Mouse (Mus musculus) kidney, adult 2 months (tissue): ENCODE results near the gene Bsn. TPM values are rescaled to one million over a fixed set of nuclear protein-coding genes. Genes with fewer than 3 reads are reported as not detected.

Experiments
- DNase-seq: peaks from one replicate; pipeline ENCODE4 v3.0.0; 2021
- H3K27ac ChIP-seq: fragments of 200-500 bp; 2 replicates; pipeline ENCODE4 v1.5.1; 2012; ENCODE audit warnings: low read depth, low read length, control low read depth, inconsistent platforms; ENCODE audit not compliant: insufficient read depth
- H3K27me3 ChIP-seq: fragments of 200-500 bp; replicated peaks from 2 replicates; pipeline ENCODE4 v1.6.1; 2012; ENCODE audit warnings: mild to moderate bottlenecking, moderate library complexity, low read length, inconsistent platforms; ENCODE audit not compliant: control insufficient read depth, insufficient read depth
- H3K36me3 ChIP-seq: fragments of 200-500 bp; 2 replicates; pipeline ENCODE4 v1.6.1; 2012; ENCODE audit warnings: mild to moderate bottlenecking, moderate library complexity, low read length, inconsistent platforms; ENCODE audit not compliant: control insufficient read depth, insufficient read depth
- H3K4me1 ChIP-seq: fragments of 200-500 bp; 2 replicates; pipeline ENCODE4 v1.6.1; 2011; ENCODE audit warnings: low read length; ENCODE audit not compliant: control insufficient read depth, insufficient read depth
- H3K4me3 ChIP-seq: fragments of 200-500 bp; 2 replicates; pipeline ENCODE4 v1.5.1; 2011; ENCODE audit warnings: mild to moderate bottlenecking, low read depth, low read length, control low read depth; ENCODE audit not compliant: insufficient read depth
- CTCF ChIP-seq: fragments of 200-500 bp; conservative IDR thresholded peaks from 2 replicates; pipeline ENCODE4 v1.5.1; 2011; ENCODE audit warnings: low read depth, mild to moderate bottlenecking, control low read depth, low read length, moderate library complexity, mixed read lengths; ENCODE audit not compliant: insufficient read depth, insufficient read length
- POLR2A ChIP-seq: fragments of 200-500 bp; IDR thresholded peaks from one replicate; pipeline ENCODE4 v1.6.1; 2011; ENCODE audit warnings: low read depth, low read length, control low read depth
- WGBS: fragments of 180-500 bp; shearing (Covaris S2); methylation state at CpG from one replicate; pipeline ENCODE4 v1.1.7; 2018; 5-methylcytosine and 5-hydroxymethylcytosine counted together
- polyA plus RNA-seq: library from polyadenylated mRNA; depleted of rRNA; stranded (reverse); fragments of >200 nt; gene quantifications from 2 replicates; pipeline ENCODE4 v1.2.3, GENCODE M21; 2012

Gene Bsn
- polyA plus RNA-seq, 1 experiment, result 0.17 TPM

- 82% methylated on average over 12 of the region's 12 CpGs for WGBS
- no peaks in the 10 kb centered on the region for H3K4me1 ChIP-seq
- no peak overlapping the region for H3K27ac ChIP-seq
- H3K27me3 ChIP-seq, result no peaks in the 10 kb centered on the region
- TF ChIP-seq POLR2A (no peak), CTCF (no peak)
- H3K36me3 ChIP-seq, result no peaks in the 10 kb centered on the region
- no peak overlapping the region for H3K4me3 ChIP-seq
- no peak for DNase-seq
These were observed 126.8 kb downstream of the Bsn start for GRCm38 (mm10) chr9:108063361-108063760.

DNA sequence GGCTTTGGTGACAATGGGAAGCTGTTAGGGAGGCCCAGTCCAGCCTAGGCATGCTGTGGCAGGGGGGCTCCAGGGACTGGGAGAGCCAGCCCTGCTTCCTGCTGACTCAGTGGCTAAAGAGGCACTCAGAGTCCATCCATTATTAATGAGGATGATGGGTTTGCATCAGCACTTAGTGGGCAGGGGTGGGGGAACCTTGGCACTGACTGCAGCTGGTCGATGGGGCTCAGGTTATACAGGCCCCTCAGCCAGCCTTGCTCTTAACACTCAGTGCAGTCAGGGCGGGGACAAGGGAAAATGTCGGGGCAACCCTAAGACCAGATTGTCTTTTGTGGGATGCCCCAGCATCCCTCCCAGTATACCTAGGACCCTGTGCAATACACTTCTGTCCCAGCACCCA is 128.0 kb downstream of the Bsn start:
- Histone ChIP-seq H3K27ac (no peak overlapping the region), H3K27me3 (no peaks in the 10 kb centered on the region), H3K4me3 (no peak overlapping the region), H3K36me3 (no peaks in the 10 kb centered on the region), H3K4me1 (no peaks in the 10 kb centered on the region)
- 92% methylated on average over 3 of the region's 3 CpGs for WGBS
- TF ChIP-seq CTCF (no peak), POLR2A (no peak)
- no peak for DNase-seq

GRCm38 (mm10) chr9:108058291-108058690 is 131.9 kb downstream of the Bsn start:
- Histone ChIP-seq H3K4me3 (no peak overlapping the region), H3K36me3 (peaks cover 3% of the 10 kb centered on the region), H3K27me3 (no peaks in the 10 kb centered on the region), H3K27ac (no peak overlapping the region), H3K4me1 (0 out of 2 replicates have a peak, but pooled peaks cover under 1% of the 10 kb centered on the region)
- DNase-seq, result no peak
- TF ChIP-seq CTCF (no peak), POLR2A (no peak)
- WGBS, result 96% methylated on average over 9 of the region's 9 CpGs

DNA sequence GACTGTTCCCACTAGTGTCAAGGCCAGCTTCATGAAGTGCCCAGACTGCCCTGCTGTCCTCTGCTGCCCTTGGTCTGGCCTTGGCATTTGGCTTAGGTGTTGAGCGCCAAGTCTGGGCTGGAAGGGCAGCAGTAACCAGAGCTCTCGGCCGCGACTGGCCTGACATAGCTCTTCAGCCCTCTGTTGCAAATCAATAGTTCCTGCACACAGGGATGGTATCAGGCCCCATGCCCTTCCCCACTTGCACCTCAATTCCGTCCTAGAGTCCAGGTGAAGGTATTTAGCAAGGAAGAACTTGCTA is 133.0 kb downstream of the Bsn start:
- Histone ChIP-seq H3K4me3 (no peak overlapping the region), H3K27me3 (no peaks in the 10 kb centered on the region), H3K36me3 (peaks cover 3% of the 10 kb centered on the region), H3K4me1 (0 out of 2 replicates have a peak, but pooled peaks cover 4% of the 10 kb centered on the region), H3K27ac (no peak overlapping the region)
- WGBS, result 58% methylated on average over 5 of the region's 5 CpGs
- TF ChIP-seq POLR2A (no peak), CTCF (no peak)
- no peak for DNase-seq

DNA sequence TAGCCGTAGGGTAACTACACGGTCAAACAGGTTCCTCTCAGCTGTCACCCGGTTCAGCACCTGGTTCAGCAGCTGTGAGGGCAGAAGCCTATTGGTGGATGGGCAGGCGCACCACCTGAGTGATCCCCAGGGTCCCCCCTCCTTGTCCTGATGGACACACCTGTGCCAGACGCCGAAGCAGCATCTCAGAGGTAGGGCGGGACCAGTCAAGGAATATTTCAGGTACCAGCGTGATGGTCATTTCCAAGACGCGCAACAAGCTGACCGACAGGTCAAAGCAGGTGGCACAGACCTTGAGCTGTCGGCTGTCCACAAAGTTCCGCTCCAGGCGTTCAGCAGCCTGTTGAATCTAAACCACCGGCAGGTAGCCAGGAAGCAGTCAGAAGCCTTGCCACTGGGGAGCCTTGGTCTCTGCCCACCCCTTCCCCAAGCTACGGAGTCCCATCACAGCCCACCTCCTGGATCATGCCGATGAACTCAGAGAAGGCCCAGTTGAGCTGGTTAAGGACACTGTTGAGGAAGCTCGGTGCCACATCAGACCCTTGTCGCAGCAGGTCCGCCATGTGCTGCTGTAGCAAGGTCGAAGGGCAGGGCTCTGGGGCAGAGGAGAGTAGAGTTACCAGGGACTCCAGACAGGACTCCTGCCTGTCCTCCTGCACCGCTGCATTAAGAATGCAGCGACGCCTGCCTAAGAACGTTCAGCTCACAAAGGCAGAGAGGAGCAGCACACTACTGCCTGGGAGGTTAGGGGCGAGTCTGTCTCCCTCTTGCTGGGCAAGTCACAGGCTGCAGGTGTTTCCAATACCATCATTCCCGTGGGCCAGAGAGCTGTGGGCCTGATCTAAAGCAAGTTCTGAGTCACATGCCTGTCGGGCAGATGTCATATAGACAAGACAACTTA is 133.6 kb downstream of the Bsn start:
- WGBS, result 71% methylated on average over 28 of the region's 28 CpGs
- Histone ChIP-seq H3K27ac (no peak overlapping the region), H3K4me1 (0 out of 2 replicates have a peak, but pooled peaks cover 4% of the 10 kb centered on the region), H3K27me3 (no peaks in the 10 kb centered on the region), H3K4me3 (no peak overlapping the region), H3K36me3 (peaks cover 3% of the 10 kb centered on the region)
- no peak for TF ChIP-seq CTCF
- TF ChIP-seq POLR2A, result no peak
- DNase-seq, result no peak

- Histone ChIP-seq H3K27ac (no peak overlapping the region), H3K27me3 (no peaks in the 10 kb centered on the region), H3K4me1 (0 out of 2 replicates have a peak, but pooled peaks cover 4% of the 10 kb centered on the region), H3K36me3 (peaks cover 3% of the 10 kb centered on the region), H3K4me3 (no peak overlapping the region)
- 80% methylated on average over 6 of the region's 6 CpGs for WGBS
- TF ChIP-seq CTCF, result no peak
- no peak for TF ChIP-seq POLR2A
- DNase-seq, result no peak
These were observed 134.4 kb downstream of the Bsn start for GRCm38 (mm10) chr9:108055661-108056237.

- TF ChIP-seq POLR2A (no peak), CTCF (no peak)
- H3K27ac ChIP-seq, result no peak overlapping the region
- H3K27me3 ChIP-seq, result no peaks in the 10 kb centered on the region
- peaks cover 3% of the 10 kb centered on the region for H3K36me3 ChIP-seq
- 69% methylated on average over 1 of the region's 1 CpGs for WGBS
- 0 out of 2 replicates have a peak, but pooled peaks cover 4% of the 10 kb centered on the region for H3K4me1 ChIP-seq
- H3K4me3 ChIP-seq, result no peak overlapping the region
- DNase-seq, result no peak
These were observed 135.1 kb downstream of the Bsn start for GRCm38 (mm10) chr9:108055061-108055460.
